Mouse (Mus musculus) CD4-positive, CD25-positive, alpha-beta regulatory T cell, adult 2 months (primary cell): ENCODE data around the gene Cebpg.

ENCODE experiments used
- DNase-seq: peaks from one replicate; pipeline ENCODE4 v3.0.0-alpha.2; 2012; ENCODE audit warnings: low read depth, low spot score

Gene Cebpg

DNA sequence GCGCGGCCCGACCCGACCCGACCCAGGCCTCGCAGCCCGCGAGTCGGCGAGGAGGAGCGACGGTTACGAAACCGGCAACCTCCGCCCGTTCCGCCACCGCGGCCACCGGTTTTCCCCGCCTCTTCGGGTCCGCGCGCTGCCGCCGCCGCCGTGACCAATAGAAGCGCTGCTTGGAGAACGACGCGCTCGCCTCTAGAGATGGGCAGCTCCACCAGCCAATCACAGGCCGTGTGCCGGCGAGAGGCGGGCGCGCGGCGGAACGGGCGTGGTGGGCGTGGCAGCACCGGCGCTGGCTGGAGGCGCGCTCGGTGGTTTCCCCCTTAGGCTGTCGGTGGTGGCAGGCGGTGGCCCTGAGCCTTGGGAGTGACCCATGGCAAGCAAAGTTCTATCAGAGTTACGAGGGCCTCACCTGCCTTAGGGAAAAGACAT is at the start of gene Cebpg:
Gene Cebpg, minus strand, starts transcription at position 138 of the 429 bp plus-strand sequence.
- DNase-seq: peak; percentile 97

DNA sequence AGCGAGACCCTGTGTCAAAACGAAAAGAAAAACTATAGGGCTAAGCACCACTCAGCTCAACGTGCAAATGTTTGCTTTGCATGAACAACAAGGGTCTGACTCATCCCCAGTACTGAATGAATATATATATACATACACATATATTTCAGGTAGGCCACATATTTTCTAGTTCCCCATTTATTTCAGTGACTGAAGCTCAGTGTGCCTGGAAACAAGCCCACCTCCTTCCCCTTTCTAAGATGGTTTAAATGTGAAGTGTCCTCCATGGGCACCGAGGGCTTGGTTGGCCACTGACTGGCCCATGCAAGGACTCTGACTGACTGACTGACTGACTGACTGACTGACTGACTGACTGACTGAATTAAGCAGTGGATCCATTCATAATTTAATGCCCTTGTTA is 43.2 kb upstream of the Cebpg start:
- DNase-seq: no peak

- DNase-seq: no peak
These were observed 42.4 kb upstream of the Cebpg start for GRCm38 (mm10) chr7:35098777-35099176.

- no peak for DNase-seq
These were observed 38.8 kb upstream of the Cebpg start for GRCm38 (mm10) chr7:35094975-35095678.

GRCm38 (mm10) chr7:35090550-35090949 is 34.2 kb upstream of the Cebpg start:
- DNase-seq: no peak

GRCm38 (mm10) chr7:35086271-35086861 is 30.0 kb upstream of the Cebpg start:
- no peak for DNase-seq

DNA sequence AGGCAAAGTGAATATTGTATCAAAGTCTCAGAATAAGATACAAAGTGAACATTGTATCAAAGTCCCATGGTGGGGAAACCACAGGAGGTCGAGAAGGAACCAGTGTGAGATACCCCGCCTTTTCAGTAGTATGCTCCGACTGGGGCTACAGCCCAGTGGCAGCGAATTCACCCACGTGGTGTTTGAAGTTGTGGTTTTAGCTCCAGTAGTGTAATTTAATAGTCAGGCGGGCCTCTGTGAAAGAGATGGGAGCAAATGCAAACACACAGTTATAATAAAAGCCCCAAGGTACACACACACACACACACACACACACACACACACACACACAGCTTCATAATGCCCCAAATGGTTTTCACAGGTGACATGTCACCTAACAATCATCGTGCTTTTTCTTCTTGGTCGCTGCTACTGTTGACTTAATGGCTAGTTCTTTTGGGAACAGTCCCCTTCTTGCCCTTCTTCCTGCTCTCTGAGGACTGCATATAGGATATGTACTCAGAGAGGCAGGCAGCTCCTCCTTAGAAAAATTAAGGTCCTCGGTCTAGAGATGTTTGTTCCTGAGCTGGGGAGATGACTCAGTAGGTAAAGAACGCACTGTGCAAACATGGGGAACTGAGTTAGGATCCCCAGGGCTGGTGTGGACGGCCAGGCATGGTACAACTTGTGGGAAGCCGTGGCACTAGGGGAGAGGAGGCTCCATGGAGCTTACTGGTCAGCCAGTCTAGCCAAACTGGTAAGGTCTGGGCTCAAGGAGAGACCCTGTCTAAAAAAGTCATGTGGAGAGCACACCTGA is 28.4 kb upstream of the Cebpg start:
- no peak for DNase-seq

- no peak for DNase-seq
These were observed 25.2 kb upstream of the Cebpg start for GRCm38 (mm10) chr7:35081406-35082104.

DNA sequence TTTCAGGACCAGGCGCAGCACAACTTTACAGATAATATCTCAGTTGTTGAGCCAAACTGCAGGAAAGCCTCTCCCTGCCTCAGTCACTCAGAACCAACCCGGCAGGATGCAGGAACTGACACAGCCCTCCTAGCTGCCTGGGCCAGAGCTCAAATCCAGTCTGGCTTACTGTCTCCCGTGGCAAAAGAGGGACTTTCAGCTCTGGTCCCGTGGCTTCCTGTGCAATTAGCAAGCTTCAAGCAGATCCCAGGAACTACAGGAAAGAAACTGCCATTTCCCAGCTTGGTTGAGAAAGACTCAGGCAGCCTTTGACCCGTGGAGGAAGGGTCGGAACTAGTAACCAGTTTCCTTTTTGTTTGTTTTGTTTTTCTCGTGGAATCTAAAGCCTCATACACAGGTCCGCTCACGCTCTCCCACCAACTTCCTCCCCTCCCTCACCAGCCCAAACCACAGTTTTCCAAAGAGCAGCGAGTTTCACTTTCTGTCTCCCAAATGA is 24.5 kb upstream of the Cebpg start:
- DNase-seq: peak; percentile 3

- DNase-seq: no peak
These were observed 20.3 kb upstream of the Cebpg start for GRCm38 (mm10) chr7:35076645-35077044.

DNA sequence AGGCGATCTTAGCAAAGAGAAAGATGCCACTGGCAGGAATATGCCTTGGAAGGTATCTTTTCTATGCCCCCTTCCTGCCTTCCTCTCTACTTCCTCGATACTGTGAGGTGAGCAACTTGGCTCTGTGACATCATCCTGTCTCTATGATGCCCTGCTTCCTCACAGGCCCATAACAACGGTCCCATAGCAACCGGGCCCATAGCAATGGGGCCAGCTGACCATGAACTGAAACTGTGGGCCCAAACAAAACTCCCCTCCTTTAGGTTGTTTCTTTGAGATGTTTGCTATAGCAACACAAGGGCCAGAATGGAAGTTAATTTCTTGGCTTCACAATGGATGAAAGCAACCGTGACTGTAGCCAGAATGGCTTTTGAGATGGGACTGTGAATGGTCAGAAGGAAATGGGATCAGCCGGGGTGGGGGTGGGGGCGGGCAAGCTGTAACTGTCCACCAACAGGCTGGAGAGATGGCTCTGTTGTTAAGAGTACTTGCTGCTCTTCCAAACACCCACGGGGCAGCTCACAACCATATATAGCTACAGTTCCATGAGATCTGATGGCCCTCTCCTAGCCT is 10.4 kb upstream of the Cebpg start:
- no peak for DNase-seq

DNA sequence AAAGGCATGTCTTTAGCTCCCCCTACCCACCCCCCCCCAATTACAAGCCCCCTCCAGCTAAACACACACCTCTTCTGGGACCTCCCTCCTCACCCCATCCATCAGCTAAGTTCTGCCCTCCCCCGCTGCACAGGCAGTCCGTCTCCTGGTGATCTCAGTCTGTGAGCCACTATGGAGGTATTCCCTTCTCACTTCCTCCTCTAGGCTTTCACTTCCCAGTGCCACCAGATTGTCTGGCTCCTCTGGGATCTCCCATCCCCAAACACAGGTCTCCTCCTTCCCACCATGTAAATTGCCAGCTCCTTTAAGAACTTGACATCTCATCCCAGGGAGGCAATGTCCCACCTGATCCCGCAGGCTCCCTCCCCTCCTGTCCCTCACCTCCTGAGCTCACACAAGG is 9.6 kb upstream of the Cebpg start:
- DNase-seq: no peak

GRCm38 (mm10) chr7:35064286-35065258 is 8.2 kb upstream of the Cebpg start:
- DNase-seq: no peak

- DNase-seq: peak; percentile 40
These were observed 3.1 kb upstream of the Cebpg start for GRCm38 (mm10) chr7:35059467-35059866.

DNA sequence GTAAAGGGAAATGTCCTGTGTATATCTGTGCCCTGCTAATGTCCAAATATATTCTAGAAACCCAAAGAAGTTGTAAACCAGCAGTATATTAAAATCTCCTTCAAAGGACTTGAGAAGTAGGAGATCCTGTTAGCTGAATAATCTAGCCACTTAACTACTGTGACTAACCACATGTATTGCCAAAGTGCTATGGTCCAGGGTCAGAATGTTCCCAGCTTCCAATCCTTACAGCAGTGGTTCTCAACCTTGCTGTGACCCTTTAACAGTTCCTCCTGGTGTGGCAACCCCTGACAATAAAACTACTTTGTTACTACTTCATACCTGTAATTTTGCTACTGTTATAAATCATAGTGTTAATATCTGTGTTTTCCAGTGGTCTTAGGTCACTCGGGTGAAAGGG is 2.0 kb upstream of the Cebpg start:
- DNase-seq: no peak

DNA sequence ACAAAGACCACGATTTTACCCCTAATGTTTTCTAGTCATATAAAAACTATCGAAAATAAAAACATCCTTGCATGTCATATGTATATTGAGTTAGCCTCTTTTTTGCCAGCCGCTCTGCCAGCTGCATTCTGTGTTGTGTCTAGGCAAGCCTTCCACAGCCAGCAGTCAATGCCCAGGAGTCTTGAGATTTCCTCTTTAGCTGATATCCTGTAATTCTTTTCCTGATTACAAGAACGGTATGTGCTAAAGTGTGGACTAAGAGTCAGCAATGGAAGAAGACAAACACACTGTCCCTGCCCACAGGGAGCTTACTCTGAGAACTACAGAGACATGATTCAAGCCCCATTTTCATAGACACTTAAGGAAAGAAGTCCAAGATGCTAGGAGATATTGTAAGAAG is 1.2 kb upstream of the Cebpg start:
- DNase-seq: no peak

DNA sequence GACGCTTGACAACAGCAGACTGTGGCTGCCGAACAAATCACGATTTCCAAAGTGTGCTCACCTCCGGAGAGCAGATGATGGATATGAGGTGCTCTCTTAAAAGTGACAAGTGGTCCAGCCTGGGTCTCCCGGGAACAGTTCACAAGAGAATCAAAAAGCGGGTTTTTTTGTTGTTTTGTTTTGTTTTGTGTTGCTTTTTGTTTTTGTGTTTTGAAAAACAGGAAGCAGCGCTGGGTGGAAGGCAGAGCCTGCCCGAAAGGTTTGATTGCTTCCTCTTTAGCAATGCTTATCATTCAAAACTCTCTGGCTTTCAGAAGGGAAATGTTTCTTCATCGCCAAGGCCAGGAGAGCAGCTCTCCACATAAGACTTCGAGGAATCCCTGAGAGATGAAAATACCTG is 626 bp upstream of the Cebpg start:
- peak; percentile 42 for DNase-seq

DNA sequence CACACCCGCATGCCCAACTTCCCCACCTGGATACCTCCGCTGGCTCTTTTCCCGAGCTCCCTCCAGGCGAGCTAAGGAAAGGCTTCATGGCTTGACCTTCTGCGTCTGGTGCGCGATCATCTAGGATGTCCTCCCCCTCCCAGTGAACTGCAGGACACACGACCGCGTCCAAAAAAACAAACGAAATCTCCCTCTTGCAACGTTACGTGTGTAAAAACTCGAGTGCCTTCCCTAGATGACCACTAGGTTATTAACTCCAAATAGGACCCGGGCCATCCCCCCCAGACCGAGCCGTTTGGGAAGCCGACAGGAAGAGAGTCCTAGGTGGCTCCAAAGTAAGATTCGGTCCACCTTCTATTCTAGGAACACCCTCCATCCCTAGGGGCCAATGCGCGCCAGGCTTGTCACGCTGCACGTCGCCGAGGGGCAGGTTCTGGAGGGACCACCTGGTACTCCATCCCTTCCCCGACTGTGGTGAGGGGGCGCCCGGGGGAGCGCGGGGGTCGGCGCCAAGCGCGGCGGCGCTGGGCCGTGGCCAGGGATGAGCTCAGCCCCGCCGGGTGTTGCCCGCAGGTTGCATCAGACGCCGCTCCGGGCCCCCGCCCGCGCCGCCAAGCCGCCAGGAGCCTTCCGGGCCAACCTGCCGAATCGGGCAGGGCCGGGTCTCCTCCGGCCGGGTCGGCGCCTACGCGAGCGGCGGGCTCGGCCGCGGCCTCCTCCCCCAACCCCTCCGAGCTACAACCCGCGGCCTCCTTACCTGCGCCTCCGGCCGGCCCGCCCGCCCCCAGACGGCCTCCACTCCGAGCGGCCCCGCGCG is 546 bp downstream of the Cebpg start:
- no peak for DNase-seq

- DNase-seq: no peak
These were observed 1.3 kb downstream of the Cebpg start for GRCm38 (mm10) chr7:35054977-35055618.
